Mouse (Mus musculus) layer of hippocampus, adult 18-20 months (tissue): ENCODE data around the gene Hells. TPM values are rescaled to one million over a fixed set of nuclear protein-coding genes. Genes with fewer than 3 reads are reported as not detected.

Experiments used
- microRNA-seq, 2 experiments: library from miRNA; unstranded; fragments of <30 nt; microRNA quantifications; one replicate each; pipeline ENCODE4 v1.2.0; 2021
- total RNA-seq, 2 experiments: library from RNA; stranded (reverse); gene quantifications; 2 replicates each; pipeline ENCODE4 v1.2.3; 2021

Hells gene
- total RNA-seq, 2 experiments from 2014 or later: 4.2 TPM

Small RNA genes lying within 50 kb of the gene (microRNA-seq; reads per million reads assigned to microRNA genes)
- gene Gm23800: 0 reads per million in 2 experiments

Other genes with a start within 250 kb of the Hells start
- gene Noc3l, start 111.7 kb upstream of the Hells start, total RNA-seq: 10 to 100 TPM; 14.3 to 14.6 TPM
- 10 to 100 TPM; 11.0 to 11.7 TPM for gene Tbc1d12, start 94.3 kb upstream of the Hells start, total RNA-seq
- gene Cyp2c55, start 76.1 kb downstream of the Hells start, total RNA-seq: under 1 TPM; 0.20 TPM
- gene Cyp2c65, start 130.1 kb downstream of the Hells start, total RNA-seq: under 1 TPM; 0.18 to 0.22 TPM
- gene Cyp2c66, start 183.0 kb downstream of the Hells start, total RNA-seq: not detected